Mouse (Mus musculus) thymus, adult 2 months (tissue): ENCODE results near the gene Slc38a3.

ENCODE experiments used
- CTCF ChIP-seq: fragments of 200-500 bp; IDR thresholded peaks from 2 replicates; pipeline ENCODE4 v1.5.1; 2012; ENCODE audit warnings: mild to moderate bottlenecking, control low read depth, low read length, moderate library complexity, borderline replicate concordance; ENCODE audit not compliant: control insufficient read depth, poor library complexity, insufficient read depth; ENCODE audit errors: extremely low read depth
- POLR2A ChIP-seq: fragments of 200-500 bp; IDR thresholded peaks from 2 replicates; pipeline ENCODE4 v1.6.1; 2012; ENCODE audit warnings: mild to moderate bottlenecking, low read length, control low read depth, moderate library complexity; ENCODE audit not compliant: control insufficient read depth, poor library complexity, insufficient read depth; ENCODE audit errors: extremely low read depth

DNA sequence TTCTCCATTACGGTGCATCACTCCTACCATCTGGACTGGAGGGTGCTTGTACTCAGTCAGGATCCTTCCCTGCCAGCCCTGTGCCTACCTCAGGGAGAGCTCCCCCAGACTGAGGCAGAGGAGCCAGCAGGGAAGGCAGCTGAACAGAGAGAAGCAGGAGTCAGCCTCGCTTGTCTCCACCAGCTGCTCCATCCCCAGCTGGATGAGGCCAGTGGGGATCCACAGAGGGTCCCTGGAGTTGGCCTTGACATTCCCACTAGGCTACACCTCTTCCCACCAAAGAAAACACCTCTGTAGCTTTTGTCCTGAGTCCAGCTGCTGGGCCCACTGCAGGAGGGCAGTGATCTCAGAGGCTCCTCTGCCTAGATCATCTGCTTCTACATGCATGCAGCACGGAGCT lies 44.4 kb downstream of the Slc38a3 start:
- TF ChIP-seq CTCF = no peak
- no peak for TF ChIP-seq POLR2A
